Mouse (Mus musculus) neural tube, postnatal 0 days (tissue): ENCODE measurements around the gene Dus3l. TPM values are rescaled to one million over a fixed set of nuclear protein-coding genes. Genes with fewer than 3 reads are reported as not detected.

ENCODE experiments used
- polyA plus RNA-seq: library from polyadenylated mRNA; unstranded; fragments of >200 nt; fragmentation: Nextera tagmentation; extraction: Ambion mirVana; gene quantifications from 2 replicates; pipeline ENCODE4 v1.2.1, GENCODE M21; 2015

Gene Dus3l
- 85.8 and 101 TPM in 2 replicates for polyA plus RNA-seq

GRCm38 (mm10) chr17:56764474-56765354 is at the start of gene Dus3l:
Gene Dus3l (plus strand): TSS chr17:56764757.

GRCm38 (mm10) chr17:56717363-56718058 is 47.0 kb upstream of the Dus3l start, which contains the start of the genes Ndufa11 and Vmac:
Gene Ndufa11 (plus strand): TSS chr17:56717767.
Gene Vmac (minus strand): TSS chr17:56718022.

GRCm38 (mm10) chr17:56757416-56758123 is 7.0 kb upstream of the Dus3l start, which contains the start of gene Nrtn:
Gene Nrtn (minus strand): TSS chr17:56757530.

GRCm38 (mm10) chr17:56769950-56770349 is 5.4 kb downstream of the Dus3l start, which contains the start of gene Prr22:
Gene Prr22 (plus strand): TSS chr17:56770250.

Other genes starting within 250 kb of the Dus3l start
- 0.36 and 0.84 TPM in 2 replicates for gene Gm20219, start 210.4 kb upstream of the Dus3l start, polyA plus RNA-seq
- gene Safb2, start 180.2 kb upstream of the Dus3l start, polyA plus RNA-seq = 42.3 and 55.9 TPM in 2 replicates
- gene Safb, start 179.9 kb upstream of the Dus3l start, polyA plus RNA-seq = 71.8 and 80.4 TPM in 2 replicates
- gene 2410015M20Rik, start 155.0 kb upstream of the Dus3l start, polyA plus RNA-seq = 234 and 256 TPM in 2 replicates
- 1,131 and 1,363 TPM in 2 replicates for gene Rpl36, start 151.3 kb upstream of the Dus3l start, polyA plus RNA-seq
- 42.0 and 44.9 TPM in 2 replicates for gene Lonp1, start 137.9 kb upstream of the Dus3l start, polyA plus RNA-seq
- 0.87 and 0.97 TPM in 2 replicates for gene Catsperd, start 136.6 kb upstream of the Dus3l start, polyA plus RNA-seq
- gene Ranbp3, start 91.5 kb upstream of the Dus3l start, polyA plus RNA-seq = 71.4 and 81.5 TPM in 2 replicates
- gene Ndufa11, start 47.0 kb upstream of the Dus3l start, polyA plus RNA-seq = 830 and 877 TPM in 2 replicates
- 13.2 and 19.0 TPM in 2 replicates for gene Vmac, start 46.7 kb upstream of the Dus3l start, polyA plus RNA-seq
- gene Nrtn, start 7.2 kb upstream of the Dus3l start, polyA plus RNA-seq = 6.2 and 7.9 TPM in 2 replicates
- 0.33 and 0.53 TPM in 2 replicates for gene Prr22, start 5.5 kb downstream of the Dus3l start, polyA plus RNA-seq
- gene Rfx2, start 66.3 kb downstream of the Dus3l start, polyA plus RNA-seq = 3.5 and 4.8 TPM in 2 replicates
- gene Acsbg2, start 109.7 kb downstream of the Dus3l start, polyA plus RNA-seq = not detected in 2 replicates
- gene 1700061G19Rik, start 110.7 kb downstream of the Dus3l start, polyA plus RNA-seq = 0.15 and 0.24 TPM in 2 replicates
- gene Mllt1, start 170.7 kb downstream of the Dus3l start, polyA plus RNA-seq = 51.9 and 56.7 TPM in 2 replicates
- not detected in 2 replicates for gene Acer1, start 217.4 kb downstream of the Dus3l start, polyA plus RNA-seq
- 171 and 179 TPM in 2 replicates for gene Clpp, start 225.5 kb downstream of the Dus3l start, polyA plus RNA-seq
- gene Alkbh7, start 232.6 kb downstream of the Dus3l start, polyA plus RNA-seq = 81.0 and 82.8 TPM in 2 replicates
- gene Pspn, start 235.3 kb downstream of the Dus3l start, polyA plus RNA-seq = 0.62 TPM in 1 of 2 replicates, not detected in the other
- gene Gtf2f1, start 246.5 kb downstream of the Dus3l start, polyA plus RNA-seq = 47.1 and 52.5 TPM in 2 replicates
- gene Gm17949, start 246.7 kb downstream of the Dus3l start, polyA plus RNA-seq = 0.39 TPM in 2 replicates